Mouse (Mus musculus) intestine, embryonic 14.5 days (tissue): ENCODE data around the gene Bricd5. TPM values are rescaled to one million over a fixed set of nuclear protein-coding genes. Genes with fewer than 3 reads are reported as not detected.
A peak's percentile ranks its signal among the peaks of the same experiment; 100 is the strongest.
"Not testable (repeated sequence)": the region's sequence is repeated elsewhere in the genome, so short reads cannot be mapped to it uniquely, and the experiment has no call there.

Source experiments
- ATAC-seq: fragments of 200-750 bp; cut with Nextera tagmentation; replicated peaks from 2 replicates; pipeline ENCODE4 v1.8.0; 2017; ENCODE audit warnings: low read depth, moderate number of reproducible peaks, moderate TSS enrichment, moderate library complexity; ENCODE audit not compliant: low FRiP score, low TSS enrichment
- DNase-seq: peaks from one replicate; pipeline ENCODE4 v3.0.0-alpha.2; 2018; ENCODE audit warnings: low spot score
- H3K27ac ChIP-seq: fragments of 300-500 bp; sonication (generic); 2 replicates; pipeline ENCODE4 v1.5.1; 2014; ENCODE audit warnings: low read depth, mild to moderate bottlenecking, control low read depth
- H3K27me3 ChIP-seq: fragments of 300-500 bp; sonication (generic); replicated peaks from 2 replicates; pipeline ENCODE4 v1.6.1; 2014; ENCODE audit warnings: low read length, control low read depth; ENCODE audit not compliant: control insufficient read depth, insufficient read depth
- H3K36me3 ChIP-seq: fragments of 300-500 bp; sonication (generic); 2 replicates; pipeline ENCODE4 v1.6.1; 2014; ENCODE audit warnings: low read length, control low read depth; ENCODE audit not compliant: control insufficient read depth, insufficient read depth
- H3K4me1 ChIP-seq: fragments of 300-500 bp; sonication (generic); replicated peaks from 2 replicates; pipeline ENCODE4 v1.6.1; 2014; ENCODE audit warnings: low read length, control low read depth, mixed read lengths; ENCODE audit not compliant: control insufficient read depth, insufficient read depth
- H3K4me2 ChIP-seq: fragments of 300-500 bp; sonication (generic); 2 replicates; pipeline ENCODE4 v1.6.1; 2014; ENCODE audit warnings: low read length
- H3K4me3 ChIP-seq: fragments of 300-500 bp; sonication (generic); 2 replicates; pipeline ENCODE4 v1.5.1; 2014; ENCODE audit warnings: low read depth, low read length, control low read depth, mixed read lengths
- H3K9ac ChIP-seq: fragments of 300-500 bp; sonication (generic); 2 replicates; pipeline ENCODE4 v1.6.1; 2014; ENCODE audit warnings: mild to moderate bottlenecking, low read length
- H3K9me3 ChIP-seq: fragments of 300-500 bp; sonication (generic); 2 replicates; pipeline ENCODE4 v1.6.1; 2016; ENCODE audit warnings: low read length, control low read depth; ENCODE audit not compliant: control insufficient read depth
- WGBS: fragments of 180-500 bp; shearing (Covaris S2); extraction: QIAGEN DNeasy Blood & Tissue Kit; methylation state at CpG from one replicate; pipeline ENCODE4 v1.1.7; 2014; 5-methylcytosine and 5-hydroxymethylcytosine counted together
- polyA plus RNA-seq: library from polyadenylated mRNA; unstranded; fragments of >200 nt; fragmentation: Nextera tagmentation; extraction: Ambion mirVana; gene quantifications from 2 replicates; pipeline ENCODE4 v1.2.1, GENCODE M21; 2014

Gene Bricd5
- polyA plus RNA-seq, 1 experiment from 2014 or later: 0.53 TPM

- WGBS: 3% methylated on average over 14 of the region's 14 CpGs
- DNase-seq (no peak), ATAC-seq (no peak; the same call in none of the 2 replicates)
- no peaks in the 10 kb centered on the region for H3K9me3 ChIP-seq
- H3K4me3 ChIP-seq: peak overlapping the region; percentile 90
- peak overlapping the region; percentile 79 for H3K4me2 ChIP-seq
- peak overlapping the region; percentile 89 for H3K9ac ChIP-seq
- peak overlapping the region; percentile 97 for H3K27ac ChIP-seq
- peaks cover 27% of the 10 kb centered on the region for H3K36me3 ChIP-seq
- H3K27me3 ChIP-seq: no peaks in the 10 kb centered on the region
- H3K4me1 ChIP-seq: peaks cover 8% of the 10 kb centered on the region
Measured at GRCm38 (mm10) chr17:24454218-24454755, 19.4 kb upstream of the Bricd5 start.

- under 1% methylated on average over 67 of the region's 67 CpGs for WGBS
- H3K36me3 ChIP-seq: peaks cover 20% of the 10 kb centered on the region
Measured at GRCm38 (mm10) chr17:24454756-24455522, 18.7 kb upstream of the Bricd5 start.

GRCm38 (mm10) chr17:24455523-24456206 is 18.0 kb upstream of the Bricd5 start:
- not testable (repeated sequence) for H3K27me3 ChIP-seq, H3K4me1 ChIP-seq, H3K9ac ChIP-seq, DNase-seq, H3K9me3 ChIP-seq
- Histone ChIP-seq H3K4me3 (peak overlapping the region; percentile 90; the same call in 1 of the 2 replicates), H3K4me2 (peak overlapping the region; percentile 79), H3K27ac (0 out of 2 replicates have a peak overlapping the region, but pooled peaks have one; percentile 22), H3K36me3 (peaks cover 16% of the 10 kb centered on the region)
- 52% methylated on average over 10 of the region's 10 CpGs for WGBS
- peak; percentile 5 for ATAC-seq

More at GRCm38 (mm10) chr17:24454756-24455522, 18.7 kb upstream of the Bricd5 start:
- Histone ChIP-seq H3K4me1 (peaks cover 8% of the 10 kb centered on the region), H3K4me2 (peak overlapping the region; percentile 79), H3K27ac (peak overlapping the region; percentile 97), H3K9ac (peak overlapping the region; percentile 89), H3K4me3 (peak overlapping the region; percentile 90), H3K27me3 (no peaks in the 10 kb centered on the region), H3K9me3 (no peaks in the 10 kb centered on the region)
- DNase-seq (peak; percentile 100), ATAC-seq (peak; percentile 93)

- H3K4me2 ChIP-seq: no peak overlapping the region
- H3K36me3 ChIP-seq: no peaks in the 10 kb centered on the region
- no peaks in the 10 kb centered on the region for H3K4me1 ChIP-seq
- H3K27me3 ChIP-seq: no peaks in the 10 kb centered on the region
- 79% methylated on average over 2 of the region's 2 CpGs for WGBS
- H3K9me3 ChIP-seq: no peaks in the 10 kb centered on the region
- no peak overlapping the region for H3K9ac ChIP-seq
- no peak overlapping the region for H3K4me3 ChIP-seq
- ATAC-seq: no peak
- DNase-seq: no peak
- no peak overlapping the region for H3K27ac ChIP-seq
Measured at GRCm38 (mm10) chr17:24461580-24461979, 12.1 kb upstream of the Bricd5 start.

GRCm38 (mm10) chr17:24462932-24463331 is 10.8 kb upstream of the Bricd5 start:
- 96% methylated on average over 1 of the region's 1 CpGs for WGBS
- no peak overlapping the region for H3K27ac ChIP-seq
- H3K4me2 ChIP-seq: no peak overlapping the region
- H3K9ac ChIP-seq: no peak overlapping the region
- no peaks in the 10 kb centered on the region for H3K4me1 ChIP-seq
- no peak overlapping the region for H3K4me3 ChIP-seq
- H3K36me3 ChIP-seq: no peaks in the 10 kb centered on the region
- H3K27me3 ChIP-seq: no peaks in the 10 kb centered on the region
- ATAC-seq (no peak), DNase-seq (no peak)
- no peaks in the 10 kb centered on the region for H3K9me3 ChIP-seq

- H3K9me3 ChIP-seq: no peaks in the 10 kb centered on the region
- H3K27ac ChIP-seq: no peak overlapping the region
- DNase-seq (no peak), ATAC-seq (no peak)
- no peak overlapping the region for H3K9ac ChIP-seq
- no peaks in the 10 kb centered on the region for H3K27me3 ChIP-seq
- no peaks in the 10 kb centered on the region for H3K36me3 ChIP-seq
- H3K4me1 ChIP-seq: no peaks in the 10 kb centered on the region
- H3K4me2 ChIP-seq: no peak overlapping the region
- WGBS: 53% methylated on average over 6 of the region's 6 CpGs
- no peak overlapping the region for H3K4me3 ChIP-seq
Measured at GRCm38 (mm10) chr17:24463374-24464133, 10.1 kb upstream of the Bricd5 start.

GRCm38 (mm10) chr17:24468636-24469246 is 4.9 kb upstream of the Bricd5 start:
- DNase-seq: no peak
- Histone ChIP-seq H3K4me2 (no peak overlapping the region), H3K4me3 (no peak overlapping the region), H3K4me1 (peaks cover 22% of the 10 kb centered on the region), H3K36me3 (peaks cover 7% of the 10 kb centered on the region), H3K27ac (no peak overlapping the region), H3K9me3 (no peaks in the 10 kb centered on the region), H3K27me3 (no peaks in the 10 kb centered on the region), H3K9ac (no peak overlapping the region)
- no peak for ATAC-seq
- 93% methylated on average over 5 of the region's 5 CpGs for WGBS
